Mouse (Mus musculus): ENCODE measurements around the gene Cers1. TPM values are rescaled to one million over a fixed set of nuclear protein-coding genes. Genes with fewer than 3 reads are reported as not detected.

The Cers1 gene
- total and polyA plus RNA-seq, 3 experiments, result 0.38 TPM; not detected in 2

- Histone ChIP-seq H3K4me3 (ENCODE audit: low read depth, low read length) (no peak overlapping the region), H3K4me1 (ENCODE audit: insufficient read depth, low read depth, low read length) (peaks cover 25% of the 10 kb centered on the region)
Measured at GRCm38 (mm10) chr8:70331526-70331925, 16.0 kb downstream of the Cers1 start.

DNA sequence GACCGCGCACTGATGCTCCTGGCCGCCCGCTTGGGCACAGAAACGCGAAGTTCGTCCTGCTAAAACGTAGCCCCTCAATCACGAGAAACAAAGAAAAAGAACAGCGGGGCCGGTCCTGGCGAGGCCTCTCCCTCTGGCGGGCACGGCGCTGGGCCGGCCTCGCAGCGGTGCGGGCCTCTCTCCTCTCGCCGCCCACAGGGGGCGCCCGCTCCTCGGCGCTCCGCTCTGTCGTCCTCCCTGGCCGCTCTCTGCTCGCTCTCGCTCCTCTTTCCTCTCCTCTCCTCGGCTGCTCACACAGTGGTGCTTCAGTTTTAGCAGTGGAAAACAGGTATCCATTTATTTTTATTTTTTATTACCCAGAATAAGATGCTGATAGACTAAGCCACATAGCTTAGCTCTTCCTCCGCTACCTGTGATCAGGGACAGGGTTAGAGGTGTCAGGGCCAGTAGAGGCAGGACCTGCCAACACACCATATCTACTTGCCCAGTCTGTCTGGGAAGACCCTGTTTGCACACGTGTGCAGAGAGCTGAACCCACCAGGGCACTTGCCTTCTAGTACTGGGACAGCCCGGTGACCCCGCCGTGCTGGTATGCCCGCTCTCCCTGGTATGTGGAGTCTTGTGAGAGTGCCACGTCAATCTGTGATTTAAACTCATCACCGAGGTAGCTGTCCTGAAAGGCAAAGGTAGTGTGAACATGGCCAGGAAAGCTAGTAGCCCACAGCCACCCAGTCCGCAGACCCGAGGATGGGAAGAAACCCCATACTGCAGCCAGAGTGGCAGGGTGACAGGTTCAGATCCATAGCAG is 16.7 kb downstream of the Cers1 start:
- Histone ChIP-seq H3K4me1 (ENCODE audit: insufficient read depth, low read depth, low read length) (peaks cover 25% of the 10 kb centered on the region), H3K9me3 (replicated peaks) (peaks cover 32% of the 10 kb centered on the region), H3K36me3 (replicated peaks) (peaks cover 79% of the 10 kb centered on the region), H3K27me3 (ENCODE audit: insufficient read depth, low read length) (peaks cover 2% of the 10 kb centered on the region; the same call in 1 of the 2 replicates), H3K4me3 (ENCODE audit: low read depth, low read length) (no peak overlapping the region)
- DNase-seq (ENCODE audit: low spot score) (no peak), ATAC-seq (ENCODE audit: extremely low read depth, insufficient number of reproducible peaks, low FRiP score, poor library complexity, severe bottlenecking) (no peak)
- TF ChIP-seq CTCF (IDR thresholded peaks at IDR 0.05; ENCODE audit: low read depth, low read length) (no peak), TAL1 (conservative IDR thresholded peaks at IDR 0.05; ENCODE audit: low read depth, low read length) (no peak), GATA1 (IDR thresholded peaks at IDR 0.05; ENCODE audit: borderline replicate concordance, low read length) (no peak), GATA2 (IDR thresholded peaks at IDR 0.05; ENCODE audit: borderline replicate concordance, low read depth, low read length) (no peak), POLR2AphosphoS5 (IDR thresholded peaks at IDR 0.05; ENCODE audit: insufficient replicate concordance, low read depth, low read length) (no peak)

More at GRCm38 (mm10) chr8:70331526-70331925, 16.0 kb downstream of the Cers1 start:
- ATAC-seq (ENCODE audit: extremely low read depth, insufficient number of reproducible peaks, low FRiP score, poor library complexity, severe bottlenecking), result no peak
- Histone ChIP-seq H3K9me3 (replicated peaks) (peaks cover 34% of the 10 kb centered on the region), H3K27me3 (ENCODE audit: insufficient read depth, low read length) (peaks cover 2% of the 10 kb centered on the region; the same call in 1 of the 2 replicates), H3K36me3 (replicated peaks) (peaks cover 71% of the 10 kb centered on the region)
- DNase-seq (ENCODE audit: low spot score), result no peak
- TF ChIP-seq POLR2AphosphoS5 (IDR thresholded peaks at IDR 0.05; ENCODE audit: insufficient replicate concordance, low read depth, low read length) (no peak), GATA2 (IDR thresholded peaks at IDR 0.05; ENCODE audit: borderline replicate concordance, low read depth, low read length) (no peak), TAL1 (conservative IDR thresholded peaks at IDR 0.05; ENCODE audit: low read depth, low read length) (no peak), CTCF (IDR thresholded peaks at IDR 0.05; ENCODE audit: low read depth, low read length) (no peak), GATA1 (IDR thresholded peaks at IDR 0.05; ENCODE audit: borderline replicate concordance, low read length) (no peak)

DNA sequence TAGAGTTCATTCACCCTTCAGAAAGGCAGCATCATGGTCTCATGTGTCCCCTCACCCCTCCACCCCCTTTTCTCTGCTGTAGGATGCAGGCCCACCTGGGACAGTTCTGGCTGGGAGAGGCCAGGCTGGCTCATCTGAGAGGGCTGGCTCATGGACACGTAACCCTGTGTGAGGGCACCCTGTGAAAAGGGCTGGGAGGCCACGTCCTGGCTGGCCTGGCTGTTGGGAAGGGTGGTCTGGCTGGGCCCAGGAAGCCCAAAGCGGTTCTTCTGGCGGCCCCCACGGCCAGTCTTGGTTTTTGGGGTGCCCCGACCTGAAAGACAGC is 17.3 kb downstream of the Cers1 start:
- peaks cover 84% of the 10 kb centered on the region for H3K36me3 ChIP-seq (replicated peaks)
- peaks cover 27% of the 10 kb centered on the region for H3K9me3 ChIP-seq (replicated peaks)
- H3K4me3 ChIP-seq (ENCODE audit: low read depth, low read length), result no peak overlapping the region
- ATAC-seq (ENCODE audit: extremely low read depth, insufficient number of reproducible peaks, low FRiP score, poor library complexity, severe bottlenecking) (no peak), DNase-seq (ENCODE audit: low spot score) (no peak)
- no peak for TF ChIP-seq POLR2AphosphoS5 (IDR thresholded peaks at IDR 0.05; ENCODE audit: insufficient replicate concordance, low read depth, low read length)
- no peak for TF ChIP-seq GATA1 (IDR thresholded peaks at IDR 0.05; ENCODE audit: borderline replicate concordance, low read length)
- TF ChIP-seq GATA2 (IDR thresholded peaks at IDR 0.05; ENCODE audit: borderline replicate concordance, low read depth, low read length), result no peak
- TF ChIP-seq CTCF (IDR thresholded peaks at IDR 0.05; ENCODE audit: low read depth, low read length), result no peak
- TF ChIP-seq TAL1 (conservative IDR thresholded peaks at IDR 0.05; ENCODE audit: low read depth, low read length), result no peak
- H3K4me1 ChIP-seq (ENCODE audit: insufficient read depth, low read depth, low read length), result peaks cover 21% of the 10 kb centered on the region
- peaks cover 2% of the 10 kb centered on the region; the same call in 1 of the 2 replicates for H3K27me3 ChIP-seq (ENCODE audit: insufficient read depth, low read length)

DNA sequence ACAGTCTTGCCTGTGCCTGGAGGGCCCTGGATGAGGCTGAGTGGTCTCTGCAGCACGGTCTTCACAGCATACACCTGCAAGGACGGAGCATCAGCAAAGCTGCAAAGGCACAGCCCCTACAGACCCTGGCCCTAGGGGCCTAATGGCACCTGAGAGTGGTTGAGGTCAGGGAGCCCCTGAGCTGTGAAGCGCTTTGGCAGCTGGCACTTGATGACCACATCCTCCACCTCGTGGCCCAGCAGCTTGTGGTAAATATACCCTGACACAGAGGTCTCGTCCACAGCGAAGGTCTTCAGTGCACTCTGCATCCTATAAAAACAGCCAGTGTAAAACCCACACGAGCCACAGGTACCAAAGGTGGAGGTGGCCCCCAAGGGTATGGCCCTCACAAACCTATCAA is 23.4 kb downstream of the Cers1 start:
- H3K9me3 ChIP-seq (replicated peaks), result no peaks in the 10 kb centered on the region

DNA sequence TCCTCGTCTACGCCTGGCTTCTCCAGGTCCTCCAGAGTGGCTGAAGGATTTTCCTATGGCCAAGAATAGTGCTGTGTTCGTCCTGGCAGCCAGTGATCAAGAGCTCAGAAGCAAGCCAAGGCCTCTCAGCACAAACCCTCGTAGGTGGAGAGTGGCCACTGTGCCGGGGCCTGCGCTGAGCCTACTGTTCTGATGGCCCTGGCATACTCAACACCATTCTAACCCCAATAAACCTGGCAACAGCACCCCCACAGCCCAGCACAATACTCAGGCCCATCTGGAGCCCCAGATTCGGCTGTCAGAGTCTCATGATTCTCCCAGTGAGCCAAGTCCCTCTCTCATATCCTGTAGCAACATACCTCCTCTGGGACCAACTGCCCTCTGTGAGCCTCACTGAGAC is 25.1 kb downstream of the Cers1 start:
- DNase-seq (ENCODE audit: low spot score) (no peak), ATAC-seq (ENCODE audit: extremely low read depth, insufficient number of reproducible peaks, low FRiP score, poor library complexity, severe bottlenecking) (no peak)
- H3K27me3 ChIP-seq (ENCODE audit: insufficient read depth, low read length), result no peaks in the 10 kb centered on the region
- H3K36me3 ChIP-seq (replicated peaks), result peaks cover 100% of the 10 kb centered on the region
- H3K4me3 ChIP-seq (ENCODE audit: low read depth, low read length), result no peak overlapping the region
- TF ChIP-seq CTCF (IDR thresholded peaks at IDR 0.05; ENCODE audit: low read depth, low read length) (no peak), GATA2 (IDR thresholded peaks at IDR 0.05; ENCODE audit: borderline replicate concordance, low read depth, low read length) (no peak), GATA1 (IDR thresholded peaks at IDR 0.05; ENCODE audit: borderline replicate concordance, low read length) (no peak), POLR2AphosphoS5 (IDR thresholded peaks at IDR 0.05; ENCODE audit: insufficient replicate concordance, low read depth, low read length) (no peak), TAL1 (conservative IDR thresholded peaks at IDR 0.05; ENCODE audit: low read depth, low read length) (no peak)
- no peaks in the 10 kb centered on the region for H3K9me3 ChIP-seq (replicated peaks)
- peaks cover 40% of the 10 kb centered on the region for H3K4me1 ChIP-seq (ENCODE audit: insufficient read depth, low read depth, low read length)

More for the DNA sequence above, 23.4 kb downstream of the Cers1 start:
- H3K4me3 ChIP-seq (ENCODE audit: low read depth, low read length), result no peak overlapping the region
- peaks cover 25% of the 10 kb centered on the region for H3K4me1 ChIP-seq (ENCODE audit: insufficient read depth, low read depth, low read length)
- H3K27me3 ChIP-seq (ENCODE audit: insufficient read depth, low read length), result no peaks in the 10 kb centered on the region
- H3K36me3 ChIP-seq (replicated peaks), result peaks cover 100% of the 10 kb centered on the region
- TF ChIP-seq CTCF (IDR thresholded peaks at IDR 0.05; ENCODE audit: low read depth, low read length) (no peak), GATA2 (IDR thresholded peaks at IDR 0.05; ENCODE audit: borderline replicate concordance, low read depth, low read length) (no peak), GATA1 (IDR thresholded peaks at IDR 0.05; ENCODE audit: borderline replicate concordance, low read length) (no peak), TAL1 (conservative IDR thresholded peaks at IDR 0.05; ENCODE audit: low read depth, low read length) (no peak), POLR2AphosphoS5 (IDR thresholded peaks at IDR 0.05; ENCODE audit: insufficient replicate concordance, low read depth, low read length) (no peak)
- DNase-seq (ENCODE audit: low spot score) (no peak), ATAC-seq (ENCODE audit: extremely low read depth, insufficient number of reproducible peaks, low FRiP score, poor library complexity, severe bottlenecking) (no peak)

- no peak for ATAC-seq (ENCODE audit: extremely low read depth, insufficient number of reproducible peaks, low FRiP score, poor library complexity, severe bottlenecking)
- no peaks in the 10 kb centered on the region for H3K27me3 ChIP-seq (ENCODE audit: insufficient read depth, low read length)
- peaks cover 52% of the 10 kb centered on the region for H3K4me1 ChIP-seq (ENCODE audit: insufficient read depth, low read depth, low read length)
- TF ChIP-seq TAL1 (conservative IDR thresholded peaks at IDR 0.05; ENCODE audit: low read depth, low read length), result no peak
- no peak for TF ChIP-seq CTCF (IDR thresholded peaks at IDR 0.05; ENCODE audit: low read depth, low read length)
- no peak for TF ChIP-seq POLR2AphosphoS5 (IDR thresholded peaks at IDR 0.05; ENCODE audit: insufficient replicate concordance, low read depth, low read length)
- no peak for TF ChIP-seq GATA1 (IDR thresholded peaks at IDR 0.05; ENCODE audit: borderline replicate concordance, low read length)
- H3K36me3 ChIP-seq (replicated peaks), result peaks cover 100% of the 10 kb centered on the region
- H3K4me3 ChIP-seq (ENCODE audit: low read depth, low read length), result no peak overlapping the region
- no peaks in the 10 kb centered on the region for H3K9me3 ChIP-seq (replicated peaks)
- DNase-seq (ENCODE audit: low spot score), result no peak
Measured at GRCm38 (mm10) chr8:70342007-70342406, 26.4 kb downstream of the Cers1 start.

All from G1E (cell line).